Mouse (Mus musculus) adrenal gland, adult 8-10 months (tissue): ENCODE data around the gene Osm. TPM values are rescaled to one million over a fixed set of nuclear protein-coding genes. Genes with fewer than 3 reads are reported as not detected.

Source experiments
- DNase-seq: peaks from one replicate; pipeline ENCODE4 v3.0.0; 2022
- total RNA-seq, 4 experiments: library from RNA; stranded (reverse); gene quantifications; 2 replicates each; pipeline ENCODE4 v1.2.4; 2022

Gene Osm
- total RNA-seq, 4 experiments from 2014 or later: 0.24 to 0.25 TPM; not detected in 2

DNA sequence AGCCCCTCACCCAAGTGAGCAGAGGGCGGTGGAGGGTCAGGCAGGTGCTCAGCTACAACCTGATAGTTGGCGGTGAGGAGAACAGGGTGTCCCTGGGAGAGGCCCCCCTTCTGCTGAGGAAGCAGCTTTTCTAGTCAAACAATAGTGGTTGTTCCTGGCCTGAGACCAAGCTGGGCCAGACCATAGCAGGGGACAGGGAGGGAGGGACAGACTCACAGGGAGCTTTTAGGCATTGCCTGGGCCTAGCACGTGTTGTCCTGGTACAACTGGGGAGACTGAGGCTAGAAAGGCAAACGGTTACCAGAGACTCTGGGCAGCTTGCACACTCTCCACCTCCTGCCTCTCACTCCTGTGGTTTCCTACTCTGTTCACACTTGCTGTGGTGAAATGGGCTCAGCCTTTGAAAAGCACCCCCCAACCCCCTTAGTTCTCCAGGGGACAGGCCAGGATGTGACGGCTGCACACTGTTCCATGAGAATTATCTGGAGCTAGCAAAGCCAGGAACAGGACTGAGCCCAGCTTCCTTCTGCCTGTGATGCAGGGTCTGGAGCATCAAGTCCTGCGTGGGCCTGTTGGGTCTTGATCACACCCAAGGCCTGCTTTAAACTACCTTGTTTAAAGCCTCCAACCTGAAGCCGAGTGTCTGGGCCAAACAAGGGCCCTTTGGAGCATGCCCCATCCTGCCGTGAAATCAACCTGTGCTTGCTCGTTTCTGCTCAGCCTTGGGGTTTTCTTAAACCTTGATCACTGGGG, 19.8 kb upstream of the Osm start:
- DNase-seq: no peak

GRCm38 (mm10) chr11:4217914-4218629, 18.1 kb upstream of the Osm start, which contains the start of gene Castor1:
Gene Castor1, plus strand, starts transcription at chr11:4218225.
- peak; percentile 94 for DNase-seq

GRCm38 (mm10) chr11:4218637-4219036, 17.6 kb upstream of the Osm start:
- no peak for DNase-seq

DNA sequence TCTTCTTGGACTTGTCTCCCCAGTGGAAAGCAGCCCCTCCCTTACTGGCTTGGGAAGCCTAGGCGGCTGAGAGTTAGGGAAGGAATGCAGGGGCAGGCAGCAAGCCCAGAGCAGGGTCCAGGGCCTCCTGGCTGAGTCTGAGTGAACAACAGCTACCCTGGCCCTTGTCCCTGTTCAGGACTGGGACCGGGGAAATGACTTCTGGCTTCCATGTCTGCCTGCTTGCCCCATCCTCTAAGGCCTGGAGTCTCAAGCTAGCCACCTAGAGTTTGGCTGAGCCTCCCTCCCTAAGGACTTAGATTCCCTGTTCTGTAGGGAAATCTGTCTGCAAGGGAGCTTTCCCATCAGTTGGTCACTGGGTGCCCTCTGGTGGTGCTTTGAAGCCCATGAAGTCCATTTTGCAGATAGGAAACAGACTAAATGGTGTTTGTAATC, 16.9 kb upstream of the Osm start:
- DNase-seq: peak; percentile 76

DNA sequence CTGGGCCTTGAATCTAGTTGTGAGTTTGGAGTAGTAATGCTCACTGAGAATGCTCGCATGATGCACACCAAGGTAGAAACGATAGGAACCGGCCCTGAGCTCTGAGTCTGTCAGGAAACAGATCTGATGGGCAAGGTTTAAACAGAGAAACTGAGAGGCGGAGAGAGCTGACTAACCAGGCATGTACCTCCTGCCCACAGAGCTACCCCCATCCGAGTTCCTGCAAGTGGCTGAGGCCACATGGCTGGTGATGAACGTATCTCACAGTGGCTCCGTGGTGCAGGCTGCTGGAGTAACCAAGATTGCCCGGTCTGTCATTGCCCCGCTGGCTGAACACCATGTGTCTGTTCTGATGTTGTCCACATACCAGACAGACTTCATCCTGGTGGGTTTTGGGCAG, 16.3 kb upstream of the Osm start:
- no peak for DNase-seq

- peak; percentile 71 for DNase-seq
These were observed 15.5 kb upstream of the Osm start for GRCm38 (mm10) chr11:4220443-4221400.

DNA sequence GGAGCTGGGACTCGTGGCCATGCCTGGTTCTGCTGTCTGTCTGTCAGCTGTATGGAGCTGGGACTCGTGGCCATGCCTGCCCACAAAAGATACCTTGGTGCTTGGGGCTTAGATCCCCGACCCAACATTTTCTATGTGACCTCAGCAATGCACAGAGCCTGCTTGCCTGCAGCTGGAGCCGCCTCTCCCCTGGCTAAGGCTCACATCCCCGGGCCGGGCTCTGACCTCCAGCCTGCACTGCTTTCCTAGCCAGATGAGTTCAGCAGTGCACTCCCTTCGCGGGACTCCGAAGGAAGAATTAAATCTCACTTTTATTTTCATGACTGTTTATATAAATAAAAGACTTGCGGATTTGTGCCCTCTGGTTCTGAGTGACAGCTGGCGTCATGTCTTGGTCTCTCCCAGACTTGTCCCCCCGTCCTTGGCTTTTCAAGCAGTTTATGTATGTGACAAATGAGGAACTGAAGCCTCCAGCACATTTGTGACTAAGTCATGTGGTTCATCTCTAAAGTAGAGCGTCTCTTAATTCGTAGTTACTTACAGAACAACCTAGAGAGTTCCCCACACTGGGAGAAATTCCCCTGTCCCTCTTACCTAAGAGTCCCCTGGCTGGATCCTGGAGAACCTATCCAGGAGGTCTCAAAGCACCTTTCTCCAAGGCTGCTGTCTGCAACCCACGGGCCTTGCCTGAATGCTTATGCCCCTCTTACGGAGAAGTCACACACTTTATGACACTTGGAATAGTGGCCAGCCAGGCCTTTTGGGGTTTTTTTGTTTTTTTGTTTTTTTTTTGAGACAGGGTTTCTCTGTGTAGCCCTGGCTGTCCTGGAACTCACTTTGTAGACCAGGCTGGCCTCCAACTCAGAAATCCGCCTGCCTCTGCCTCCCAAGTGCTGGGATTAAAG, 13.9 kb upstream of the Osm start:
- DNase-seq: no peak

- no peak for DNase-seq
These were observed 12.6 kb upstream of the Osm start for GRCm38 (mm10) chr11:4223393-4224188.

DNA sequence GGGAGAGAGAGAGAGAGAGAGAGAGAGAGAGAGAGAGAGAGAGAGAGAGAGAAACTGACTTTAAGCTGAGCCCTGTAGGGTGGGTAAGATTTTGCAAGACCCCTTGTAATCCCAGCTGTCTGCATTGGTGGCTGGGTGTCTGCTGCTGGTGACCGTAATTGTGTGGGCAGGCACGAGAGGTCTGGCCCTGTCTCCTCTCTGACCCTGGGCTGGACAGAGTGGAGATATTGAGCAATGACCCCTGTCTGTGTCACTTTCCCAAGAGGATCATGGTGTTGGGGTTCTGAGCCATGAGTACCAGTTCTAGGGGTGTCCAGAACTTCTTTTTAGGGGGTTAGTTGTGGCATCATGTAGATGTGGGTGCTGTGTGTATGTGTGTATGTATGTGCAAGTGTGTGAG, 12.0 kb upstream of the Osm start:
- no peak for DNase-seq

DNA sequence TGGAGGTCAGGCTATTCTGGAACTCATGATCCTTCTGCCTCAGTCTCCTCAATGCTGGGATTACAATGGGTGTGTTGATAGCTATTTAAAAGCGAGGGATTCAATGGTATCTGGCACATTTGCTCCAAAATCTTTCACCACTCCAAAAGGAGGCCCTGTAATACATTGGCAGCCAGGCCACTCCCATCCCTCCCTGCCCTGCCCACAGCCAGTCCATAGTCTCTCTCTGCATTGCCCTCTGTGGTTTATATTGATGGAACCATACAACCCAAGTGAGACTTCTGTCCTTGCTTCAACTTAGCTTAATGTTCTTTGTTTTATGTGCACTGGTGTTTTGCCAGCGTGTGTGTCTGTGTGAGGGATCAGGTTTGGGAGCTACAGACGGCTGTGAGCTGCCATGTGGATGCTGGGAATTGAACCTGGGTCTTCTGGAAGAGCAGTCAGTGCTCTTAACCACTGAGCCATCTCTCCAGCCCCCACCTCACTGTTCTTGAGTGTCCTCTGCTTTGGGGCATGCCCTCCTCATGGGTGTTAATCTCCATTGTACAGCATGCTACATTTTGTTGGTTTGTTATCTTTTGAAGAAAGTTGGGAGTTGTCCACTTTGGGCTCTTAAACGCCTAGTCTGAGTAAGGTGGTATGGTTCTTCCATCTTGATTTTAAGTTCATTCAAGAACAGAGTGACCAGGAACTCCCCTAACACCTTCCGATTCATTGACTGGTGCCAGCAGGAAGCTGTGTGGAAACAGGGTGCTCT, 9.5 kb upstream of the Osm start:
- DNase-seq: no peak

DNA sequence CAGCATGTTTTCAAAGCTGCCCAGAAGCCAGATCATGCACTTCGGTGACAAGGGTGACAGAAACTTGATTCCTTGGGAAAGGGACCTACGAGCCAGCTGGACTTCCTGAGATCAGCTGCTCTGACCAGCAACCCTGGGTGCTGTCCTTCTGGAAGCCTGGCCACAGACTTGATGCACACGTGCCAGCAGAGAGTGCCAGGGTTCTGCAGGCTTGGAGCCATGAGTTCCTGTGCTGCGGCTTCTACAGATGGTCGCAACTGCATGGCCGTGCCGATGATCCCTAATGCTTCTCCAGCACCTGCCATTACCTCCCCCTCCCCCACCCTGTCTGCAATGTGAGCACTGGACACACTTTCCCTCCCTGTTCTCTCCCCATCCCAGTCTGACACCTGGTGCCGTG, 7.8 kb upstream of the Osm start:
- DNase-seq: no peak

GRCm38 (mm10) chr11:4229841-4230240, 6.4 kb upstream of the Osm start:
- DNase-seq: no peak

GRCm38 (mm10) chr11:4231435-4231834, 4.8 kb upstream of the Osm start:
- no peak for DNase-seq

DNA sequence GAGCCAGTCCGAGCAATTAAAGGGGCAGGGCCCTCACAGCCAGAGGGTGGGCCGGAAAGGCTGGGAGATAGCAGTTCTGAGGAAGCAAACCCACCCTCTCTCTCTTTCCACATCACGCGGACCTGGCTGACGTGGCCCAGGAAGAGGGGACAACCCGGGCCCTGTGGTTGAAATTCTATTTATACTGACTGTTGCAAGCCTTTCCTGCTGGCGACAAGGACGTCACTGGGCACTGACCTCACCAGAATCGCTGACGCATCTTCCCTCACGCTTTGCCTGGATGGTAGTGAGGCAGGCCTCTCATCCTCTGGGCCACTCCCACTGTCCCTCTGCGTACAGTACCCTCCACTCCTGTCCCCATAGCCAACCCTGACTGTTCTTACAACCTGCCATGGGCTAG, 3.6 kb upstream of the Osm start:
- DNase-seq: no peak

DNA sequence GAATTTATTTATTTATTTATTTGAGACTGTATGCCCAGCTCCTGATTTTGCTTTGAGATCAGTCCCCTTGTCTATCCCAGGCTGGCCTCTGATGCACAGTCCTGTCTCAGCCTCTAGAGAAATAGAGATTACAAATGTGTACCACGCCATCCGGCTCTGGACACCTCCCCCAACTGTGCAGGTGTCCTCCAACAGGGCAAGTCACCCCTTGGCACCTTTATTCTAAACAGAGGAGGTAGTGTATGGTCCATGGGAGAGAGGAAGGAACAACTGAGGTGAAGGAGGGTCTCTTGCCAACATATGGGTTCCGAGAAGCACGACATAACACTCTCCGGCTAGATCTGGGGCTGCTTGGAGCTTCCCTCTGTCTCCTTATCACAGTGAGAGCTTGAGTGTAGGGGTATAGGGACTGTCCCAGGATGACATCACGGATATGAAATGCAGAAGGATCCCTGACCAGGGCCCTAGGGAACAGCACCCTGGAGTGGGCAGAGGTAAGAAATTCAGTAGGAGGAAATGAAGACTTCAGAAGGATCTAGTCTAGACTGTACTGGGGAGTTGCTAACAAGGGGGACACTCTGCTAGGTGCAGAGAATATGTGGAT, 1.1 kb upstream of the Osm start:
- DNase-seq: no peak

DNA sequence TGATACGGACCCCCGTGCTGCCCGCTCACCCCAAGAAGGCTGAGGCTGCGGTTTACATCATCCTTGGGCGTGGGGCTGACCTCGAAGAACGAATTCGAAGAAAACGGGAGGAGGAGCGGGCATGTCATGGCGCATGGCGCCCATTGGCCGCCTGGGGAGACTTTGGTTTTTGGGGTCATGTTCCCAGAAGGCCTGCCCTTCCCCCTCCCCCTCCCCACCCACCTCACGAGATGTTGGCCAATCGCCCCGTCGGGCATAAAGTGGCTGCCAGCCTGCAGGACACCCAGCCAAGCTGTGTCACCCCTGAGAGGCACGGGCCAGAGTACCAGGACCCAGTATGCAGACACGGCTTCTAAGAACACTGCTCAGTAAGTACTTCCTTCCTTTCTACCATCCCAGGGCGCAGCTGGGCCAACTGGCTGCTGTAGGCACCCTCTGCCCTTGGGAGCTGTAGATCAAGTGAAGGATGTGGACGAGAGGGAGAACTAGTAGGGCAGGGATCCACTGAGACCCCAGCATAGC, 387 bp downstream of the Osm start:
- DNase-seq: no peak

- DNase-seq: no peak
These were observed 1.2 kb downstream of the Osm start for GRCm38 (mm10) chr11:4237389-4237912.

DNA sequence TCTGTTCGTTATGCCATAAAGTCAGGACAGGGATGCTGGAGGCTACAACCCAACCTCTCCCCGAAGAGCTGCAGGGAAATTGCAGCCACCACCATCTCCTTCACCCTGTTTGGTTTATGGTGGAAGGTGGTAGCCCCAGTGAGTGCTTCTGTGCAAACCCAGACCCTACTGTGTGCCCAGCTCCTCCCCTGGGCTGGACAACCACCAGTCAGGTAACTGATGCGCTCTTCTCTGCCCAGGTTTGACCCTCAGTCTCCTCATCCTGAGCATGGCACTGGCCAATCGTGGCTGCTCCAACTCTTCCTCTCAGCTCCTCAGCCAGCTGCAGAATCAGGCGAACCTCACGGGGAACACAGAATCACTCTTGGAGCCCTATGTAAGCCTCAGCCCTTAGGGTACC, 1.9 kb downstream of the Osm start:
- DNase-seq: no peak

DNA sequence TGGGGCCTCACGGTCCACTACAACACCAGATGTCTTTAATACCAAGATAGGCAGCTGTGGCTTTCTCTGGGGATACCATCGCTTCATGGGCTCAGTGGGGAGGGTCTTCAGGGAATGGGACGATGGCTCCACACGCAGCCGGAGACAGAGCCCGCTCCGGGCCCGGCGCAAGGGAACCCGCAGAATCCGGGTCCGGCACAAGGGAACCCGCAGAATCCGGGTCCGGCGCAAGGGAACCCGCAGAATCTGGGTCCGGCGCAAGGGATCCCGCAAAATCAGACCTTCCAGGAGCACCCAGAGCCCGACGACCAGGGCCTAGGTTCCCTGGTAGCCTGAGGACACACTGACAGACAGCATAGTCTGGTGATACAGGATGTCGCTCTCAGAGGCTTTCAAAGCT, 3.5 kb downstream of the Osm start:
- no peak for DNase-seq
